Mouse (Mus musculus) naive thymus-derived CD4-positive, alpha-beta T cell, adult 2 months (primary cell): ENCODE data around the gene Clk1.

Source experiments
- DNase-seq: peaks from one replicate; pipeline ENCODE4 v3.0.0-alpha.2; 2011; ENCODE audit warnings: low read depth

The Clk1 gene

DNA sequence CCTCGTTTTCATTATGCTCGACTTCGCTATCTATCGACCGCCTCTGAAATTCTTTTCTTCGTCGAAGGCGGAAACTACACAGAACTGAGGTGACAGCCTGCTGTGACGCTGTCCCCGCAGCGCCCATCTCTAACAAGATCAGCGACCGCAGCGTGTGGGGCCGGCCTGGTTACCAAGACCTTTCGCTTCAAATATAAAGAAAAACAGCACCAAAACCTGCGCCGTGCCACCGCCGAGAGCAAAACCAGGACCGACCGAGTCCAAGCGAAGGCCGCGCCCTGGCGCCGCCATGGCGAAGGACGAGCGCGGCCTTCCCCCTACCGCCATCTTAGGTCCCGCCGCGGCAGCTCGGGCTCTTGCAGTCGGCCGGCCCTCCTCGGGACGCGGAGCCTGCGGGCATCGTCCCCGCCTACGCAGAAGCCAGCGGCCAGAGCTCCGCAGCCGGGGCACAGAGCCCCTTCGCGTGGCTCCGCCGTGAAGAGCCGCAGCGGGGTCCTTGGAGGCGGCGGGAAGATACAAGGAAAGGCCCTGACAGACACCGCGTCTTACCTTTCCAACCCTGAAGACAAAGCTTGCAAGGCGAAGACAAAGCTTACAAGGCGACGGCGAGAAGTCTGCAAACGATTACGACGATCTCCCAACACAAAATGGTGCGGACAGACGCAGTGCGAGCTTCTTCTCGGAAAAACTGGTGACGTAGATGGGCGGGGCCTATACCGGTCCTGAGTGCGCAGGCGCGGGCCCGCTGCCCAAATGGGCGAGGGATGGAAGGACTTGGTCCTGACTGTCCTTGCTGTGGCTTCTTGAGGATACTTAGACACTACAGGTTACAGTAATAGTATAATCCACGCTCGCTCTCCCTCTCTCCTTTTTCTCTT lies at the start of gene Clk1:
Gene Clk1 (minus strand): TSS at position 696 of the 878 bp plus-strand sequence.
- peak; percentile 97 for DNase-seq

DNA sequence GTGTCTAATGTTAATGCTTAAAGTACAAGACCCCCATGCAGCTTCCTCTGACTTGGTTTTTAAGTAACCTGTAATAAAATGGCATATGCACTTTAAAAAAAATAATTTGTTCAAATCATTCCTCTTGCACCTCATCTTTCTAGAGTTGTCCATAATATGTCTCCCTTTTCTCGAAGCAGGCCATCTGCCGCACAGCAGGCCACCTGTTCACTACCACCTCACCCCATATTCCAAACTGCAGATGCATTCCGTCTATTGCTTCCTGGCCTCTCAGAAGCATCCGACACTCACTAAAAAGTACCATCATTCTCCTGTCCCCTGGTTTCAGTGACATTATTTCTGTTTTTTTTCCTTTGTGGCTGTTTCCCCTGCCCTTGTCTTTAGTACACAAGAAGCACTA lies 41.7 kb upstream of the Clk1 start:
- no peak for DNase-seq

DNA sequence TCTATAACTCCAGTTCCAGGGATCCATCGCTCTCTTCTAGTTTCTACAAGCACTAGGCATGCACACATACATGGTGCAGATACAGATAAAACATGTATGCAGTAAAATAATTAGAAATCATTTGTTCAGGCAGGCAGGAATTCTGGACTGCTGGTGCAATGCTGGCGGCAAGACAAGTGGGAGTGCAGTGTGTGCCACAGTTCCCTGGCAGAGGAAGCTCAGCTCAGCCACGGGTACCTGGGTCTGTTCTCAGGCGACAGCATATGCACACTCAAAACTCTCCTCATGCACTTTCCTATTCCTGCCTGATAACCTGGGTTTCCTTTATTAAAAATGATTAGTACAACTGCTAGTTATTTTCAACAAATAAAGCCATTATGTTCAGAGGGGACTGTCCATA lies 41.2 kb upstream of the Clk1 start:
- no peak for DNase-seq

DNA sequence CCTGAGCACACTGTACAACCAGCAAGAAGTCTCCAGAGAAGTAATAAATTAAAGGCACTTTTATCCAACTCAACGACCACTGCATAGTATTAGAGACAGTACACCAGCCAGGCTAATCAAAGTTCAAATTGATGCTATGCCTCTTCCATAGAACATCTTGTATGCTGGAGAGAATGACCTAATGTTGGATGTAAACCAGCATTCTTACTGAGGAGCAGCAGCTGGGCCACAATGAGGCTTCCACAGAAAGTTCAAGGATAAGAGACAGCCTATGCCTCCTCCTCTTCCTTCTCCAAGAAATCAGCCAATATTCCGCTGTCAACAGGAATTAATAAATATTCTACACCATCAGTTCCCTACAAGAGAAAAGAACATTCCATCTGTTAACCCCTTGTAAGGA lies 40.1 kb upstream of the Clk1 start:
- DNase-seq, result no peak

DNA sequence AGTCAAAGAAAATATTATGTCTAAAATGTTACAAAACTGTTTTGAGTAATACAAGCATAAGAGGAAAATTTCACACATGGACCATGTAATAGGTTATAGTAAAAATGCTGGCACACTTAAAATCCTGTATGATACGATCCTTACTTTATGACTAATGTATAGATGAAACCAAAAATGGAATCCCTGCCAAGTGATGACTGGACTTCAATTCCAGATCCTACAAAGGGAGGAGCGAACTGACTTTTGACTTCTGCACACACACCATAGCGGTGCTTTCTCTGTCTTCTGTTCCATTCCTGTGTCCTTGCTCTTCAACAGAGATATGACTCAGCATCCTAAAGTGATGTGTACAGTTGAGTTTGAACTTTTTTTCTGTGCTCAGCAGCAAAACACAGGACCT lies 36.7 kb upstream of the Clk1 start:
- no peak for DNase-seq

DNA sequence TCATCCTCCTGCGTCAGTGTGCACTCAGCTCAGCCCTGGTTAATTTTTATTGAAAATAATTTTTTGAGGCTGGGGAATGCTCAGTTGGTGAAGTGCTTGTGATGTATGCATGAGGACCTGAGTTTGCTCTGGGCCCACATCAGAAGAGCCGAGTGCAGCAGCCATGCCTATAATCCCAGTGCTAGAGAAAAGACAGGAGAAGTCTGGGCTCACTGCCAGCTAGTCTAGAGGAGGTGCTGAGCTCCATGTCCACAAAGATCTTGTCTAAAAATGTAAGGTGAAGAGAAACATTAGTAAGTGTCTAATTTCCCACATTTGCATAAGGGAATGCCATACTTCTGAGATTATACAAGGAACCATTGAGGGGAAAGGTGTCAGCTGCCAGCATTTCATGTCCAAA lies 35.0 kb upstream of the Clk1 start:
- DNase-seq, result no peak

DNA sequence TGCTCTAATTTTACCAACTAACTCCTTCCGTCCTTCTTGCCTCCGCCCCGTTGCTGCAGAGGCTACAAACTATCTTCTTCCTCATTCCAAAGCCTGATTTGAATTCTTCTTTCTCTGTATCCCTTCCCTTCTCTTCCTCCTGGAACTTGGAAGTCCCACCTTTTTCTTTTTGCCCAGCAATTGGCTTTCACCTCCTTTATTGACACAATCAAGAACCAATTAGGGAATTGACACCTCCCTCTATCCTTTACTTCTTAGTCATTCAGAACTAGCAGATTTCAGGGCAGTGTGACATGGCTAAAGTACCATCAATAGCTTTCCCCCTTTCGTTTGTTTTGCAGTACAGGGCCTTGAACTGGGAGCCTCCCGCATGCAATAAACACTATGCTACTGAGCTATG lies 34.3 kb upstream of the Clk1 start:
- DNase-seq, result no peak

DNA sequence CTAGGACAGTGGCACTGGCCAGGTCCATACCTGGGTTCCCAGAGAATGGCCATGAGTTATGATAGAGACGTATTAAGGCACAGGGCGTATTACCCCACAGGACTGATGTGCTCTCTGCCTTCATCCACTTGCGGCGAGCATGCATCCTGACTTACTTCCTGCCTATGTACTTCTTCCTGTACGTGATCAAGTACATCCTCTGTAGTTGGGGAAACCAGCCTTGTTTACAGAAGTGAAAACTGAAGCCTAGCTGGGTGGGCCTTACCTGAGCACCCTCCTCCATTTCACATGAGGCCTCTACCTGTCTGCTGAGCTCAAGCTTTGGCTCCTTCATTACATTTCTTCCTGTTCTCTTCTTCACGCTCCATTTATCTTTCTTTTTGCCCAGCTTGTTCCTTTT lies 30.4 kb upstream of the Clk1 start:
- DNase-seq, result peak; percentile 80

DNA sequence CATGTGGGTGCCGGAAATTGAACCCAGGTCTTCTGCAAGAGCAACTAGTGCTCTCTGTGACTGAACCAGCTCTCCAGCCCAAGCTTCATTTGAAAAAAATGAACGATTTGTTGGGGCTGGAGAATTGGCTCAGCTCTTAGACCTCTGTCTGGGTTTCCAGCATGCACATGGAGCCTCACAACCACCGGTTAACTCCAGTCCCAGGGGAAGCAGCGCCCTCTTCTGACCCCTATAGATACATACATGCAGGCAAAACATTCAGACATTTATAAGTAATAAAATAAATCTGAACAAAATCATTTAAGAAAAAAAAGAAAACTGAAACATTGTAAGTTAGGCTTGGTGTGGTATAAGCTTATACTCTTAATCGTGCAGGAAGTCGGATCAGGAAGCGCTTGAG lies 24.5 kb upstream of the Clk1 start:
- DNase-seq, result no peak

DNA sequence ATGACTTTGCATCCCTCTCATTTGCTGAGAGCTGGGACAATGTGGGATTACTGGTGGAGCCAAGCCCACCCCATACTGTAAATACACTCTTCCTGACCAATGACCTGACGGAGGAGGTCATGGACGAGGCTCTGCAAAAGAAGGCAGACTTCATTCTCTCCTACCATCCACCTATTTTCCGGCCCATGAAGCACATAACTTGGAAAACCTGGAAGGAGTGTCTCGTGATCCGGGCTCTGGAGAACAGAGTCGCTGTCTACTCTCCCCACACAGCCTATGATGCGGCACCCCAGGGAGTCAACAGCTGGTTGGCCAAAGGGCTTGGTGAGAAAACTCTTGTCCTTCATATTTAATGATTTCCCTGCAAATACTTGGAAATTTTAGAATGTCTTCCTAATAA lies 23.9 kb upstream of the Clk1 start:
- no peak for DNase-seq

DNA sequence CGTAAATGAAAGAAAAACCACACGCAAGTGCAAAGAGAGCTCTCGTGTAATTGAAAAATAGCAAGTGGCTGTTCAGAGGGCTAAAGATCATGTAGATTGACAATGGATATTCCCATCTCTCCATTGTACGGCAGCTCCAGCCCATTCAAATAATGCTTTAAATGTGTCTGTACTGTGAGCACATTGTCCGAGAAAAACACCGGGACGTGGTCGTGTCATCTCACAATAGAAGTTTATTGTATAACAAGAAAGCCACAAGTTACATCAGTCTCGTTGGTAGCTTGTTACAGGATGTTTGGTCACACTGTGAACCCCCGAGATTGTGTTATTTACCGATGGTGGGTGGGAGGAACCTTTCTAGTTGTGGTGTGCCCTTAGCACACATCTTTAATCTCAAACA lies 22.0 kb upstream of the Clk1 start:
- peak; percentile 56 for DNase-seq

DNA sequence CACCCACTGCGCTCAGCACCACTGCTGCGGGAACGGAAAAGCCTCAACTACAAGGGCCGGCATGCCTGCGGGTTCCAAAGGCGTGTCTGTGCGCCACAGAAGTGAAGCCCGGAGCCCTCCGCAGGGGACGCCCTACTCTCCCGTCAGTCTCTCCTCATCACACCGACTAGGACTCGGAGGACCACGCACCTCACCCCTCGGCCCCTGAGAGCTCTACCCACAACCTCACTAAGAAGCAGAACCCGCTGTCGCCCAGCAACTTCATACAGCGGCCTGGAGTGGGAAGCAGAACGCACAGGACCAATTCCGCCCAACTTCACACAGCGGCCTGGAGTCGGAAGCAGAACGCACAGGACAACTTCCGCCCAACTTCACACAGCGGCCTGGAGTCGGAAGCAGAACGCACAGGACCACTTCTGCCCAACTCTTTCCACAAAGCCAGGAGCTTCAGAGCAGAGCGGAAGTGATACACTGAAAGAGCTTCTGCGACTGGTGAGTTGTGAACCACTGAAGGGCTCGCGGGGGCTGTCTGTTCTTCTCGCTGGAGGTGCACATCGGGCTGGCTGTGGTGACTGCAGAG lies 21.4 kb upstream of the Clk1 start, which contains the start of the genes Nif3l1 and Ppil3:
Gene Nif3l1 (plus strand): TSS at position 9 of the 580 bp plus-strand sequence.
Gene Ppil3 (minus strand): TSS at position 344 of the 580 bp plus-strand sequence.
- DNase-seq, result peak; percentile 88

DNA sequence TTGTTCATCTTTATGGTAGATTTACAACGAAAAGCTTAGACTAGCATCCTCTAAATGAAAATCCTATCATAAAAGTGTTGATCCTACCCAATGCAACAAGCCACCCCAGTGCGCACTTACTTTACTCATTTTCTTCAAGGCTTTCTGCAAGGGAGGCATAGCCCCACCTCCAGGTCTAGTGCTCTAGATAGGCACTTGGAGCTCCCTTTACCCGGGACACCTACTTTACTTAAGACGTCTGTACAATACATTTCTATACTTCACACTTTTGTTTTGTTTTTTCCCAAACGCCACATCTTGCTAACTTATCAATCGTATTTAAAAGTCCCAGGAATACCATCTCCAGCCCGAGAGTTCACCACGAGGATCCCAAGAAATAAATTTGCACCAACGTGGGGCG lies 20.8 kb upstream of the Clk1 start:
- no peak for DNase-seq

DNA sequence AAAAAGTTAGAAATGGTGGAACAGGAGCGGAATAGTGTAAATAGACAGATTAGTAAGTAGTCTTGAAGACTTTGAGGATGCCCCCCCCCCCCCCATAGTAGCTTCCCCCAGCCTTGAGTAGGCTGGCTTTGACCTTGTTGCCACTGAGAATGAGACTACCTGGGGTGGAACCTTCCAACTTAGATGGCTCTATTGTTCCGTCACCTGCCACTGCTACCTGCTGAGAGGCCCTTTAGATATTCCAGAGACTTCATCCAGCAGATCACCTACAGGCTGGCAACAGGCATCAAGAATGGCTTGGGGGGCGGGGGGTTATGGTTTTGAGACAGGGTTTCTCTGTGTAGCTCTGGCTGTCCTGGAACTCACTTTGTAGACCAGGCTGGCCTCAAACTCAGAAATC lies 685 bp upstream of the Clk1 start:
- DNase-seq, result peak; percentile 28

DNA sequence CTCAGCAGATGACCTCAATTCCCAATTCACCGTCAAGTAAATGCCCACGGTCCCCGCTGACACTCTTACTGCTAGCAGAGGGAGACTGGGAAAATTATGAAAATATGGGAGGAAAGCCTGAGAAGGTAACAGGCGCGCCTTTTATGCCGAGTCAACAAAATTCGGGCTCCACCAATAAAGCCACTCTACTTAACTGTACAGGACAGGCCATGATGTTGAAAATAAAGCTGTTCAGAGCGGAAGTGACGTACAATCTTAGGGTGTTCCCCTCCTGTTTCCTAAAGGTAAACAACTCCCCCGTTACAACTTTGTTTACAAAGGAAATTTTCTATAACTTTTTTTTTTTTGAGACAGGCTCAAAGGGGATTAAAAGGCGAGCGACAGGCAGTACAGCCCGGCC lies 987 bp downstream of the Clk1 start:
- peak; percentile 90 for DNase-seq

DNA sequence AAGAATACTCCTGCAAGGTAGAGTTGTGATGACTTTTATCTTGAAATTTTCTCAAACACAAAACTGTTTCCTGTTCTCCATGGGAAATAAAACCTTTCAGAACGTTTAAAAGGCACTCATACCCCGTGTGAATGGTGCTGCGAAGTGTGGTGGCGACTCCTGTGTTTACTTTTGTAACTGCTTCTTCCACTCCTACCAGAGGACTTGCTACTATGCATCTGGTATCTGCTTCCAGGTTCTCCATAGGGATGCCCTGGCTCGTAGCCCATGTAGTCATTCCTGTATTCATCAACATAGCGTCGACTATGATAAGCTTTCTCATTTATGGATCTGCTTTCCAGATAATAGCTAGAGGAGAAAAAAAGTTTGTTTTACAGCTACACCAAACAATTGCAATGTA lies 2.9 kb downstream of the Clk1 start:
- DNase-seq, result peak; percentile 62

DNA sequence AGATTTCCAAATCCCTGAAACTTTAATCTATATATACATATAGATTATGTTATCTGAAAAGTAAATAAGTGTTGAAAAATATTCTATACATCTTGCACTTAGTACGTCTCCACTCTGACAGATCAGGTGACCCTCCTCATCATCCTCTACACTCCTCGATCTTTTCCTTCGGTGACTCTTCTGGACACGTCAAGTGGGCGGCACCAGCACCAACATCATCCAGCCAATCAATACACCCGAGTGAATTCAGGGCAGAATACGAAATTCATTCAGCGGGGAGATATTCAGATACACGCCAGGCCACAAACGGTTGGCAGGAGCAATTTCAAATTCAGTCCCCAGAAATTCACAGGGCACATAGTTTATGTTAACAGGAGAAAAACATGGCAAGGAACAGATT lies 3.8 kb downstream of the Clk1 start:
- peak; percentile 36 for DNase-seq

DNA sequence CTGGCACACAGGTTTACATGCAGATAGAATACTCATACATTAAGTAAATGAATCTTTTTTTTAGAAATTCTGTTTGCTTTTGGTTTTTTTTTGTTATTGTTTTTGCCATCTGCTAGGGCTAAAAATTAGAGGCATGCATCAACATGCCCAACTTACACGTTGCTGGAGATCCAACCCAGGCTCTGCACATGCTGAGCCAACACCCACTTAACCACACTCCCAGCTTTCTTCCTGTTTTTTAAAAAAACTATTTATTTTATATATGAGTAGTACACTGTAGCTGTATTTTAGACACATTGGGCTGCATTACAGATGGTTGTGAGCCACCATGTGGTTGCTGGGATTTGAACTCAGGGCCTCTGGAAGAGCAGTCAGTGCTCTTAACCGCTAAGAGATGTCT lies 7.8 kb downstream of the Clk1 start:
- no peak for DNase-seq

DNA sequence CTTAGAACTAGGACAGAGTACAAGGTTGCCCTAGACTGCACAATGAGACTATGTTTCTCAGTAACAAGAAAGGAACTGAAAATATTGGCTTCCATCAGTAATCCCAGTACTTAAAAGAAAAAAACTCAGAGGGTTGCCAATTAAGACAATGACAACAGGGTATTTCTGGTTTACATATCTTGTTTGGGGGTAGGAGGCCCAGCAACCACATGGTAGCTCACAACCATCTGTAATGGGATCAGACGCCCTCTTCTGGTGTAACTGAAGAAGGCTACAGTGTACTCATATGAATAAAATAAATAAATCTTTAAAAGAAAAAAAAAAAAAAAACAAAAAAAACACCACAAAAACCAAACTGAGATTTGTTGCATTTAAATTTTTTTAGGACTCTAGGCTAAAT lies 8.4 kb downstream of the Clk1 start:
- DNase-seq, result peak; percentile 63

DNA sequence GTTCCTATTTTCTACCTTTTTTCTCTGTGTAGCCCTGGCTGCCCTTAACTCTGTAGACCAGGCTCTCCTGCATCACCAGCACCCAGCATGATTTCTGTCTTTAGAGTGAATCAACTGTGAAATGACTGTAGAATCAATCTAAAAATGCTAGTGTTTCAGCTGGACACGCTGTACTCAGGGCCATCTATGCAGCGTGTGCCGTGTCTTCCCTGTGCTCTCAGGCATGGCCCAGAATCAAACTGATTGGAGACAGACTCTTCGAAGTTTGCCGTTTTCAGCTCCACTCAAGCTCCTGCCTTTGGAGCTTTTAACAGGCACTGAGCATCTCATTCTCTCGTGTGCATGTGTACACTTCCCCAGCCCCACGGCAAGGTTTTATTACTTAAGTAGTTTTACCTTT lies 13.1 kb downstream of the Clk1 start:
- peak; percentile 37 for DNase-seq

DNA sequence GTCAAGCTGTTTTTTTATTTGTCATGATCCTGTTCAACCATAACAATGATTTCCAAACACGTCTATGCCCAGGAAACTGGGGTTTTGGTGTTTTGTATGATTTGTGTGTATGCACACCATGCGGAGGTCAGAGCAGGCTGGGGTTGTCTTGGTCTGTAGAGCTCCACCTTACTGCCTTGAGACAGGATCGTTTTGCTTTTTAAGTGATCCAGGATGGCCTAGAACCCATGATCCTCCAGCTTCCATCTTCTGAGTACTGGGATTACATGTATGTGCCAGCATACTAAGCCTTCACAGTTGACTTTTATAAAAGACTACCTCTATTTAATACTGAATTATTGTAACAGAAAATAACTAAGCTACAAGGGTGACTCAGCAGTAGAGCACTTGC lies 13.7 kb downstream of the Clk1 start:
- DNase-seq, result peak; percentile 39

DNA sequence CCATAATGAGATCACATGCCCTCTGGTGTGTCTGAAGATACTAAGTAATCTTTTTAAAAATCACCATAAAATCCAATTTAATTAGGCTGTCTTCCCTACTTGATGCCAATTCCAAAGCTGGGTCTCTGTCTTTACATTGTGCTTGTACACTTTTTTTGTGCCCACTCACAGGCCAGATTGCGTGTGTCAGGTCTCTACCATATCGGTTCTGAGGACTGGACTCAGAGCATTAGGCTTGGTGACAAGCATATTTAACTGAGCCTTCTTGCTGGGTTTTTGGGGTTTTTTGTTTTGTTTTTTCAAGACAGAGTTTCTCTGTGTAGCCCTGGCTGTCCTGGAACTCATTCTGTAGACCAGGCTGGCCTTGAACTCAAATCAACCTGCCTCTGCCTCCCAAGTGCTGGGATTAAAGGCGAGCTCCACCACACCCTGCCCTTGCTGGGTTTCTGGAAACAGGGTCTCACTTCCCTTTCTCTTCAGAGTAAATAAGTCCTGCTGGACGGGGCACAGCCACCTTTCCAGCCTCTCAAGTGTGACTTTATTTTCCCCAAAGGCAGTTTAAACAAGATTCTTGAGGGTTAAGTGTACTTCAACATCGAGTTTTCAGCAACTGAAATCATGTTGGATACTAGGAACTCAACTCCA lies 14.2 kb downstream of the Clk1 start:
- DNase-seq, result peak; percentile 38

DNA sequence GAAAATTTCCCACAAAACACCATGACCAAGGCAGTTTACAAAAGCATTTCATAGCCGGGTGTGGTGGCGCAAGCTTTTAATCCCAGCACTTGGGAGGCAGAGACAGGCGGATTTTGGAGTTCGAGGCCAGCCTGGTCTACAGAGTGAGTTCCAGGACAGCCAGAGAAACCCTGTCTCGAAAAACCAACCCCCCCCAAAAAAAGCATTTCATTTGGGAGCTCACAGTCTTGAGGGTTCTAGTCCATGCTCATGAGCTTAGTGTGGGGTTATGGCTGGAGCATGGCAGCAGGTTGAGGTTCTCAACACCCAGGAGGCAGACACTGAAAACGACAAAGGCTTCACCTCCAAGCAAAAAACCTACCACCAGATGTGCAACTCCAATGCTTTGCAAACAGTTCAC lies 15.7 kb downstream of the Clk1 start:
- peak; percentile 39 for DNase-seq
